In genomic region chr1:165868659-165869058, GRCm38 (mm10) we compare ENCODE assay signal across 19 mouse cellular contexts.
DNase-seq lines count a peak whose midpoint lies in the region; ATAC-seq lines count a peak whose summit lies in the region.
"Had no signal": no experiment of that assay in that cellular context is flagged by ENCODE, and none has a peak within 500 bp of the region (broad histone marks: within the 10 kb centered on the region; RNA-seq: fewer than 3 reads in every experiment).

No protein-coding gene starts in this region.

- peak; percentile 41; the same call in 1 of the 2 replicates for ATAC-seq in liver, embryonic 13.5 days (ENCODE audit: low read depth)
- peak; percentile 81 for ATAC-seq in megakaryocyte-erythroid progenitor cell, adult 5-6 weeks (replicated peaks; ENCODE audit: low FRiP score, low TSS enrichment, poor library complexity, severe bottlenecking)
- ATAC-seq: hindbrain, embryonic 16.5 days had no signal

- DNase-seq in liver, embryonic 13.5 days = no peak
- DNase-seq in liver (no peak), MEL-GATA-1-ER (ENCODE audit: extremely low read depth, low read depth) (peak; percentile 50)
- peak; percentile 29 for DNase-seq in CD4-positive, CD25-positive, alpha-beta regulatory T cell, adult 2 months (ENCODE audit: low read depth, low spot score)
- no peak for DNase-seq in spleen, adult 12 weeks (ENCODE audit: low spot score)
- no peak for DNase-seq in cerebellum, postnatal 36 days
- DNase-seq: adrenal gland, adult 8-10 months; adrenal gland, postnatal 36 days; cerebellum, adult 2 months; cerebellum, postnatal 14 days; gastrocnemius, postnatal 36 days; heart, adult 11 months; heart, postnatal 4 days had no signal

- no peaks in the 10 kb centered on the region for H3K27me3 ChIP-seq in liver, embryonic 13.5 days
- H3K27me3 ChIP-seq: embryonic facial prominence, embryonic 12.5 days; forebrain, embryonic 15.5 days; heart, embryonic 13.5 days; hindbrain, embryonic 12.5 days had no signal

- H3K27ac ChIP-seq in liver, embryonic 13.5 days = no peak overlapping the region
- H3K27ac ChIP-seq: embryonic facial prominence, embryonic 12.5 days; forebrain, embryonic 15.5 days; heart, embryonic 13.5 days; hindbrain, embryonic 12.5 days had no signal

- H3K4me1 ChIP-seq in liver, embryonic 13.5 days (replicated peaks) = peaks cover 10% of the 10 kb centered on the region
- H3K4me1 ChIP-seq: forebrain, embryonic 15.5 days had no signal

- no peak overlapping the region for H3K9ac ChIP-seq in liver, embryonic 13.5 days
- H3K9ac ChIP-seq: embryonic facial prominence, embryonic 12.5 days; forebrain, embryonic 15.5 days; heart, embryonic 13.5 days; hindbrain, embryonic 12.5 days had no signal

- no peaks in the 10 kb centered on the region for H3K9me3 ChIP-seq in liver, embryonic 13.5 days (replicated peaks)
- H3K9me3 ChIP-seq: embryonic facial prominence, embryonic 12.5 days; forebrain, embryonic 15.5 days; heart, embryonic 13.5 days; hindbrain, embryonic 12.5 days had no signal

- no peak overlapping the region for H3K4me3 ChIP-seq in liver, embryonic 13.5 days (replicated peaks)
- H3K4me3 ChIP-seq: embryonic facial prominence, embryonic 12.5 days; forebrain, embryonic 15.5 days; heart, embryonic 13.5 days; hindbrain, embryonic 12.5 days had no signal

- H3K4me2 ChIP-seq in liver, embryonic 13.5 days = no peak overlapping the region
- H3K4me2 ChIP-seq: embryonic facial prominence, embryonic 12.5 days; forebrain, embryonic 15.5 days; heart, embryonic 13.5 days; hindbrain, embryonic 12.5 days had no signal

- H3K36me3 ChIP-seq in liver, embryonic 13.5 days = no peaks in the 10 kb centered on the region

- 39% methylated on average over 8 of the region's 8 CpGs for WGBS in liver, embryonic 13.5 days (ENCODE audit: insufficient replicate concordance)

Comparison
In these comparisons a context has a peak if more than half of its experiments do, and no peak if none do; other contexts are left out.
1. DNase-seq: peak in CD4-positive, CD25-positive, alpha-beta regulatory T cell, adult 2 months (single experiment) and MEL-GATA-1-ER (single experiment); none in liver, embryonic 13.5 days (single experiment), liver (single experiment), spleen, adult 12 weeks (single experiment) and cerebellum, postnatal 36 days (0 of 2).